Mouse (Mus musculus) mesoderm, embryonic 11.5 days (tissue): Measurements from ENCODE around the gene Prkg1.
A peak's percentile ranks its signal among the peaks of the same experiment; 100 is the strongest.
"Not testable (repeated sequence)": the region's sequence is repeated elsewhere in the genome, so short reads cannot be mapped to it uniquely, and the experiment has no call there.

Experiments used
- DNase-seq: peaks from one replicate; pipeline ENCODE4 v3.0.0-alpha.2; 2012; ENCODE audit warnings: low read depth, low spot score

Gene Prkg1

GRCm38 (mm10) chr19:30642629-30643170, 1122.1 kb downstream of the Prkg1 start:
- DNase-seq: peak; percentile 11

- no peak for DNase-seq
Observed at GRCm38 (mm10) chr19:30637471-30637870, 1127.4 kb downstream of the Prkg1 start.

GRCm38 (mm10) chr19:30631051-30631450, 1133.8 kb downstream of the Prkg1 start:
- no peak for DNase-seq

- peak; percentile 44 for DNase-seq
Observed at GRCm38 (mm10) chr19:30626036-30626435, 1138.8 kb downstream of the Prkg1 start.

- DNase-seq: no peak
Observed at GRCm38 (mm10) chr19:30625391-30625790, 1139.4 kb downstream of the Prkg1 start.

- DNase-seq: no peak
Observed at GRCm38 (mm10) chr19:30623620-30624019, 1141.2 kb downstream of the Prkg1 start.

- DNase-seq: no peak
Observed at GRCm38 (mm10) chr19:30613150-30613865, 1151.5 kb downstream of the Prkg1 start.

GRCm38 (mm10) chr19:30586366-30586765, 1178.5 kb downstream of the Prkg1 start:
- no peak for DNase-seq

- DNase-seq: no peak
Observed at GRCm38 (mm10) chr19:30564516-30564915, 1200.3 kb downstream of the Prkg1 start.

- no peak for DNase-seq
Observed at GRCm38 (mm10) chr19:30563876-30564275, 1201.0 kb downstream of the Prkg1 start.

GRCm38 (mm10) chr19:30558024-30558423, 1206.8 kb downstream of the Prkg1 start:
- DNase-seq: no peak

- DNase-seq: peak; percentile 80
Observed at GRCm38 (mm10) chr19:30554467-30554881, 1210.4 kb downstream of the Prkg1 start.

GRCm38 (mm10) chr19:30553740-30554139, 1211.1 kb downstream of the Prkg1 start:
- DNase-seq: peak; percentile 34

- DNase-seq: no peak
Observed at GRCm38 (mm10) chr19:30552260-30552659, 1212.6 kb downstream of the Prkg1 start.

GRCm38 (mm10) chr19:30549854-30550647, 1214.8 kb downstream of the Prkg1 start:
- DNase-seq: peak; percentile 12

GRCm38 (mm10) chr19:30549044-30549853, 1215.6 kb downstream of the Prkg1 start, which contains the start of gene Dkk1:
Dkk1 (minus strand) TSS chr19:30549665.
- DNase-seq: peak; percentile 81

GRCm38 (mm10) chr19:30548411-30549043, 1216.3 kb downstream of the Prkg1 start:
- DNase-seq: peak; percentile 33

- not testable (repeated sequence) for DNase-seq
Observed at GRCm38 (mm10) chr19:30539365-30539941, 1225.4 kb downstream of the Prkg1 start.

- no peak for DNase-seq
Observed at GRCm38 (mm10) chr19:30516771-30517170, 1248.1 kb downstream of the Prkg1 start.
